Mouse (Mus musculus) neutrophil, adult 83 days (primary cell): ENCODE data around the gene Pramel4. TPM values are rescaled to one million over a fixed set of nuclear protein-coding genes. Genes with fewer than 3 reads are reported as not detected.

Source experiments
- total RNA-seq, 2 experiments: library from RNA; stranded (reverse); gene quantifications; one replicate each; pipeline ENCODE4 v1.2.4; 2023

The Pramel4 gene
- not detected for total RNA-seq

GRCm38 (mm10) chr4:144058826-144059225 lies at the start of gene Pramel4:
Gene Pramel4 (plus strand): TSS chr4:144059126.

DNA sequence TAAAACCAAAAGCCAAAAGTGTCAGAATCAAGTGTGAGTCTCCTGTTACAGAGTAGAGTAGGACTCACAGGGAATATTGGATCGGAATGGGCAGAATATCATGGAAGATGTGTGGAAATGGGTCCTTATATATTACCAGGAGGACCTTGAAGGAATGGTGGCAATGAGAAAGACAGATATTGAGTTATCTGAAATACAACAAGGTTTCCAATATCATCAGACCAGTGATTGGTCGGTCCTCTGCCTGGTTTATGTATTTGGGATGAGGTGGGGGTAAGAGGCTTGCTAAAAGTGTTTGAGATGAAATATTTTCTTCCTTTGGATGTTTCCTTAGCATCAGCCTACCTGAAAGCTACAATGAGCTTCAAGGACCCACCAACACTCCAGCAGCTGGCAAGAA lies 47.2 kb downstream of the Pramel4 start, which contains the start of gene Gm13102:
Gene Gm13102 (plus strand): TSS at position 301 of the 400 bp plus-strand sequence.

Other genes starting within 250 kb of the Pramel4 start
- not detected for gene Gm13084, start 243.0 kb upstream of the Pramel4 start, total RNA-seq
- gene Gm13103, start 212.6 kb upstream of the Pramel4 start, total RNA-seq = not detected
- gene Pramef6, start 158.7 kb upstream of the Pramel4 start, total RNA-seq = not detected
- gene Pramef25, start 108.1 kb upstream of the Pramel4 start, total RNA-seq = not detected
- gene Gm13101, start 92.2 kb upstream of the Pramel4 start, total RNA-seq = not detected
- gene Pramef17, start 64.8 kb upstream of the Pramel4 start, total RNA-seq = not detected
- gene Gm13102, start 47.3 kb downstream of the Pramel4 start, total RNA-seq = not detected
- gene Oog3, start 103.5 kb downstream of the Pramel4 start, total RNA-seq = not detected
- not detected for gene Oog2, start 131.6 kb downstream of the Pramel4 start, total RNA-seq
- not detected for gene C87977, start 154.2 kb downstream of the Pramel4 start, total RNA-seq
- not detected for gene Pramel5, start 221.4 kb downstream of the Pramel4 start, total RNA-seq